Mouse (Mus musculus) layer of hippocampus, postnatal 36 days (tissue): ENCODE data around the gene Stx6. TPM values are rescaled to one million over a fixed set of nuclear protein-coding genes. Genes with fewer than 3 reads are reported as not detected.

Experiments
- total RNA-seq, 2 experiments: library from RNA; stranded (reverse); gene quantifications; 2 replicates each; pipeline ENCODE4 v1.2.3; 2021

Gene Stx6
- total RNA-seq, 2 experiments from 2014 or later = 120 to 122 TPM

Other genes with a start within 250 kb of the Stx6 start
- 10 to 100 TPM; 26.5 to 30.6 TPM for gene Ier5, start 59.1 kb upstream of the Stx6 start, total RNA-seq
- gene Mr1, start 11.9 kb upstream of the Stx6 start, total RNA-seq = 1 to 10 TPM; 1.4 to 2.5 TPM
- 1 to 10 TPM; 5.9 to 6.7 TPM for gene BC034090, start 85.7 kb downstream of the Stx6 start, total RNA-seq